Mouse (Mus musculus) MEL (cell line): ENCODE measurements at regions not wholly inside any gene's neighbourhood (a gene's known extent, or its start where the extent isn't known, plus 50 kb on each side); places are given as distances from the start of the nearest gene placed in this dataset.

ENCODE experiments used
- DNase-seq: peaks from one replicate; pipeline ENCODE4 v3.0.0; 2011; ENCODE audit warnings: low read depth, low spot score
- H3K27ac ChIP-seq: 2 replicates; pipeline ENCODE4 v1.5.1; 2012; ENCODE audit warnings: low read depth, mild to moderate bottlenecking, control low read depth, low read length, moderate library complexity; ENCODE audit not compliant: control insufficient read depth
- H3K27me3 ChIP-seq, 2 experiments: fragments of 150-350 bp in 1 of 2; sonication (generic) in 1 of 2; 2 replicates each; pipeline ENCODE4 v1.6.1; 2012; ENCODE audit warnings: low read length in 2 of 2, mild to moderate bottlenecking in 2 of 2, improper control_type of control experiment in 1 of 2, moderate library complexity in 1 of 2; ENCODE audit not compliant: insufficient read depth in 2 of 2, control insufficient read depth in 1 of 2
- H3K36me3 ChIP-seq, 2 experiments: 2 replicates each; pipeline ENCODE4 v1.6.1; 2012 to 2014; ENCODE audit warnings: low read length in 2 of 2, improper control_type of control experiment in 1 of 2, inconsistent platforms in 1 of 2, mild to moderate bottlenecking in 1 of 2; ENCODE audit not compliant: insufficient read depth in 2 of 2, control insufficient read depth in 1 of 2
- H3K4me1 ChIP-seq, 2 experiments: fragments of 150-350 bp in 1 of 2; sonication (generic) in 1 of 2; 2 replicates each; pipeline ENCODE4 v1.6.1; 2012; ENCODE audit warnings: low read length in 2 of 2, improper control_type of control experiment in 1 of 2, mild to moderate bottlenecking in 1 of 2; ENCODE audit not compliant: insufficient read depth in 2 of 2, control insufficient read depth in 1 of 2
- H3K4me3 ChIP-seq, 2 experiments: fragments of 150-350 bp in 1 of 2; sonication (generic) in 1 of 2; 2 replicates each; pipeline ENCODE4 v1.5.1; 2012; ENCODE audit warnings: low read depth in 2 of 2, low read length in 2 of 2, mild to moderate bottlenecking in 2 of 2, moderate library complexity in 2 of 2, control low read depth in 1 of 2, improper control_type of control experiment in 1 of 2; ENCODE audit not compliant: control insufficient read depth in 1 of 2, insufficient read depth in 1 of 2
- H3K79me2 ChIP-seq: 2 replicates; pipeline ENCODE4 v1.6.1; 2012; ENCODE audit warnings: mild to moderate bottlenecking, low read length, moderate library complexity; ENCODE audit not compliant: control insufficient read depth, poor library complexity, insufficient read depth
- H3K9ac ChIP-seq: 2 replicates; pipeline ENCODE4 v1.6.1; 2012; ENCODE audit warnings: low read depth, mild to moderate bottlenecking, control low read depth, low read length, moderate library complexity; ENCODE audit not compliant: control insufficient read depth, poor library complexity, severe bottlenecking
- H3K9me3 ChIP-seq: fragments of 150-350 bp; sonication (generic); replicated peaks from 2 replicates; pipeline ENCODE4 v1.6.1; 2012; ENCODE audit warnings: mild to moderate bottlenecking, low read length, improper control_type of control experiment, moderate library complexity; ENCODE audit not compliant: insufficient read depth
- BHLHE40 ChIP-seq: IDR thresholded peaks from 2 replicates; pipeline ENCODE4 v1.6.1; 2012; ENCODE audit warnings: low read depth, mild to moderate bottlenecking, inconsistent platforms, low read length, improper control_type of control experiment, borderline replicate concordance
- CHD2 ChIP-seq: IDR thresholded peaks from 2 replicates; pipeline ENCODE4 v1.6.1; 2011; ENCODE audit warnings: low read length, improper control_type of control experiment
- CTCF ChIP-seq, 3 experiments: IDR thresholded peaks in 2 of 3; conservative IDR thresholded peaks in 1 of 3; 2 replicates each; pipeline ENCODE4 v1.5.1; 2011 to 2012; ENCODE audit warnings: low read length in 3 of 3, low read depth in 2 of 3, mild to moderate bottlenecking in 2 of 3, improper control_type of control experiment in 1 of 3, inconsistent platforms in 1 of 3, mixed read lengths in 1 of 3, moderate library complexity in 1 of 3; ENCODE audit not compliant: control insufficient read depth in 1 of 3, insufficient read depth in 1 of 3, poor library complexity in 1 of 3, severe bottlenecking in 1 of 3
- ELF1 ChIP-seq: IDR thresholded peaks from 2 replicates; pipeline ENCODE4 v1.6.1; 2014; ENCODE audit warnings: low read depth, mild to moderate bottlenecking, inconsistent platforms, low read length, improper control_type of control experiment, moderate library complexity
- EP300 ChIP-seq, 2 experiments: IDR thresholded peaks; 2 replicates each; pipeline ENCODE4 v1.6.1; 2011; ENCODE audit warnings: improper control_type of control experiment in 2 of 2, low read length in 2 of 2, low read depth in 1 of 2, mild to moderate bottlenecking in 1 of 2
- ETS1 ChIP-seq: IDR thresholded peaks from 2 replicates; pipeline ENCODE4 v1.6.1; 2012; ENCODE audit warnings: low read depth, mild to moderate bottlenecking, inconsistent platforms, low read length, improper control_type of control experiment, moderate library complexity
- KAT2A ChIP-seq: conservative IDR thresholded peaks from 2 replicates; pipeline ENCODE4 v1.6.1; 2012; ENCODE audit warnings: low read depth, low read length, improper control_type of control experiment, inconsistent platforms
- MAZ ChIP-seq: IDR thresholded peaks from 2 replicates; pipeline ENCODE4 v1.6.1; 2012; ENCODE audit warnings: low read depth, mild to moderate bottlenecking, inconsistent platforms, low read length, improper control_type of control experiment
- MEF2A ChIP-seq: IDR thresholded peaks from 2 replicates; pipeline ENCODE4 v1.6.1; 2014; ENCODE audit warnings: low read depth, mild to moderate bottlenecking, inconsistent platforms, low read length, improper control_type of control experiment; ENCODE audit not compliant: poor library complexity, insufficient replicate concordance, severe bottlenecking; ENCODE audit errors: extremely low read depth
- MXI1 ChIP-seq: IDR thresholded peaks from 2 replicates; pipeline ENCODE4 v1.6.1; 2011; ENCODE audit warnings: mild to moderate bottlenecking, low read depth, low read length, improper control_type of control experiment
- MYB ChIP-seq: IDR thresholded peaks from 2 replicates; pipeline ENCODE4 v1.6.1; 2011; ENCODE audit warnings: mild to moderate bottlenecking, low read depth, low read length, improper control_type of control experiment
- MYC ChIP-seq: IDR thresholded peaks from 2 replicates; pipeline ENCODE4 v1.6.1; 2011; ENCODE audit warnings: low read depth, mild to moderate bottlenecking, low read length, improper control_type of control experiment, moderate library complexity
- NRF1 ChIP-seq: IDR thresholded peaks from 2 replicates; pipeline ENCODE4 v1.6.1; 2014; ENCODE audit warnings: low read depth, mild to moderate bottlenecking, inconsistent platforms, low read length, improper control_type of control experiment, moderate library complexity; ENCODE audit not compliant: poor library complexity, insufficient read depth, severe bottlenecking
- POLR2A ChIP-seq, 2 experiments: IDR thresholded peaks; 2 replicates each; pipeline ENCODE4 v1.6.1; 2011 to 2012; ENCODE audit warnings: low read length in 2 of 2, mild to moderate bottlenecking in 2 of 2, control low read depth in 1 of 2, improper control_type of control experiment in 1 of 2, low read depth in 1 of 2, moderate library complexity in 1 of 2; ENCODE audit not compliant: control insufficient read depth in 1 of 2, insufficient read depth in 1 of 2, poor library complexity in 1 of 2
- POLR2AphosphoS2 ChIP-seq: IDR thresholded peaks from 2 replicates; pipeline ENCODE4 v1.6.1; 2011; ENCODE audit warnings: low read length, improper control_type of control experiment
- RAD21 ChIP-seq: IDR thresholded peaks from 2 replicates; pipeline ENCODE4 v1.6.1; 2011; ENCODE audit warnings: mild to moderate bottlenecking, low read depth, low read length, improper control_type of control experiment
- RCOR1 ChIP-seq: IDR thresholded peaks from 2 replicates; pipeline ENCODE4 v1.6.1; 2012; ENCODE audit warnings: low read depth, mild to moderate bottlenecking, inconsistent platforms, low read length, improper control_type of control experiment
- SIN3A ChIP-seq: IDR thresholded peaks from 2 replicates; pipeline ENCODE4 v1.6.1; 2012; ENCODE audit warnings: low read length, improper control_type of control experiment, inconsistent platforms
- SMC3 ChIP-seq: IDR thresholded peaks from 2 replicates; pipeline ENCODE4 v1.6.1; 2011; ENCODE audit warnings: low read depth, low read length, improper control_type of control experiment
- TAL1 ChIP-seq: IDR thresholded peaks from 2 replicates; pipeline ENCODE4 v1.6.1; 2012; ENCODE audit warnings: mild to moderate bottlenecking, inconsistent platforms, low read length, moderate library complexity, mixed read lengths
- TBP ChIP-seq: IDR thresholded peaks from 2 replicates; pipeline ENCODE4 v1.8.0; 2011; ENCODE audit warnings: low read depth, low read length, improper control_type of control experiment
- UBTF ChIP-seq: IDR thresholded peaks from 2 replicates; pipeline ENCODE4 v1.6.1; 2012; ENCODE audit warnings: low read depth, mild to moderate bottlenecking, inconsistent platforms, low read length, improper control_type of control experiment, moderate library complexity, borderline replicate concordance; ENCODE audit not compliant: insufficient read depth
- USF1 ChIP-seq: IDR thresholded peaks from 2 replicates; pipeline ENCODE4 v1.6.1; 2014; ENCODE audit warnings: low read depth, mild to moderate bottlenecking, inconsistent platforms, low read length, improper control_type of control experiment, moderate library complexity
- USF2 ChIP-seq, 2 experiments: IDR thresholded peaks; 2 replicates each; pipeline ENCODE4 v1.6.1; 2011 to 2012; ENCODE audit warnings: improper control_type of control experiment in 2 of 2, low read length in 2 of 2, borderline replicate concordance in 1 of 2, inconsistent platforms in 1 of 2, low read depth in 1 of 2, mild to moderate bottlenecking in 1 of 2; ENCODE audit not compliant: insufficient read depth in 1 of 2
- ZKSCAN1 ChIP-seq: IDR thresholded peaks from 2 replicates; pipeline ENCODE4 v1.6.1; 2012; ENCODE audit warnings: low read depth, mild to moderate bottlenecking, inconsistent platforms, low read length, improper control_type of control experiment, moderate library complexity
- ZMIZ1 ChIP-seq: IDR thresholded peaks from 2 replicates; pipeline ENCODE4 v1.6.1; 2012; ENCODE audit warnings: low read depth, mild to moderate bottlenecking, inconsistent platforms, low read length, improper control_type of control experiment, moderate library complexity

GRCm38 (mm10) chr13:16529036-16529435 lies 517.4 kb downstream of the Inhba start:
- no peaks in the 10 kb centered on the region for H3K79me2 ChIP-seq
- no peak overlapping the region for H3K27ac ChIP-seq
- DNase-seq: no peak
- TF ChIP-seq MYC (no peak), NRF1 (no peak), ZKSCAN1 (no peak), KAT2A (no peak), MAZ (no peak), CTCF (IDR thresholded peaks at IDR 0.05 in 2 of 3, conservative IDR thresholded peaks at IDR 0.05 in 1 of 3; ENCODE audit: control insufficient read depth in 1 of 3, insufficient read depth in 1 of 3, low read depth in 2 of 3, low read length in 3 of 3, poor library complexity in 1 of 3, severe bottlenecking in 1 of 3) (no peak), MEF2A (no peak), RCOR1 (no peak), UBTF (no peak), BHLHE40 (no peak), RAD21 (no peak), USF1 (no peak), ZMIZ1 (no peak), ETS1 (no peak), EP300 (IDR thresholded peaks at IDR 0.05; ENCODE audit: low read depth in 1 of 2, low read length in 2 of 2) (no peak), TAL1 (no peak), POLR2A (IDR thresholded peaks at IDR 0.05; ENCODE audit: control insufficient read depth in 1 of 2, insufficient read depth in 1 of 2, low read depth in 1 of 2, low read length in 2 of 2, poor library complexity in 1 of 2) (no peak), SMC3 (no peak)
- H3K4me3 ChIP-seq: no peak overlapping the region
- no peak overlapping the region for H3K9ac ChIP-seq
- no peaks in the 10 kb centered on the region for H3K36me3 ChIP-seq
- H3K9me3 ChIP-seq: no peaks in the 10 kb centered on the region
- no peaks in the 10 kb centered on the region for H3K27me3 ChIP-seq
- H3K4me1 ChIP-seq: no peaks in the 10 kb centered on the region

- H3K36me3 ChIP-seq: no peaks in the 10 kb centered on the region
- H3K79me2 ChIP-seq: no peaks in the 10 kb centered on the region
- H3K4me3 ChIP-seq: no peak overlapping the region
- H3K9ac ChIP-seq: no peak overlapping the region
- H3K27ac ChIP-seq: no peak overlapping the region
- no peaks in the 10 kb centered on the region for H3K4me1 ChIP-seq
- no peaks in the 10 kb centered on the region for H3K27me3 ChIP-seq
- DNase-seq: no peak
- H3K9me3 ChIP-seq: no peaks in the 10 kb centered on the region
- TF ChIP-seq USF2 (IDR thresholded peaks at IDR 0.05; ENCODE audit: borderline replicate concordance in 1 of 2, insufficient read depth in 1 of 2, low read depth in 1 of 2, low read length in 2 of 2): no peak
- TF ChIP-seq MYB: no peak
- no peak for TF ChIP-seq TBP
- no peak for TF ChIP-seq POLR2A (IDR thresholded peaks at IDR 0.05; ENCODE audit: control insufficient read depth in 1 of 2, insufficient read depth in 1 of 2, low read depth in 1 of 2, low read length in 2 of 2, poor library complexity in 1 of 2)
- no peak for TF ChIP-seq MYC
- TF ChIP-seq CHD2: no peak
- no peak for TF ChIP-seq BHLHE40
- no peak for TF ChIP-seq SMC3
- TF ChIP-seq ELF1: no peak
- no peak for TF ChIP-seq MXI1
- TF ChIP-seq POLR2AphosphoS2: no peak
- TF ChIP-seq SIN3A: no peak
- no peak for TF ChIP-seq UBTF
- TF ChIP-seq MEF2A: no peak
These were observed 532.1 kb downstream of the Inhba start for GRCm38 (mm10) chr13:16543771-16544170.
